Mouse (Mus musculus) C2C12 (cell line): ENCODE data around the gene Rhbdd3. TPM values are rescaled to one million over a fixed set of nuclear protein-coding genes. Genes with fewer than 3 reads are reported as not detected.

Experiments
- H3K27me3 ChIP-seq: one replicate; pipeline ENCODE4 v1.6.1; 2011; ENCODE audit not compliant: control insufficient read depth, insufficient read depth, insufficient read length
- H3K36me3 ChIP-seq: one replicate; pipeline ENCODE4 v1.6.1; 2011; ENCODE audit not compliant: control insufficient read depth, insufficient read depth
- H3K4me3 ChIP-seq: one replicate; pipeline ENCODE4 v1.5.1; 2011; ENCODE audit warnings: mild to moderate bottlenecking, control low read depth; ENCODE audit not compliant: poor library complexity, insufficient read depth, severe bottlenecking
- H3K79me2 ChIP-seq: one replicate; pipeline ENCODE4 v1.6.1; 2011; ENCODE audit not compliant: control insufficient read depth, insufficient read depth
- H3K79me3 ChIP-seq: one replicate; pipeline ENCODE4 v1.6.1; 2011; ENCODE audit warnings: low read depth, control low read depth
- H3ac ChIP-seq: one replicate; pipeline ENCODE3; 2011; ENCODE audit warnings: low read depth; ENCODE audit not compliant: control insufficient read depth, insufficient read length
- CEBPB ChIP-seq: IDR thresholded peaks from one replicate; pipeline ENCODE4 v1.6.1; 2011; ENCODE audit warnings: low read depth, mild to moderate bottlenecking, control low read depth, moderate library complexity
- CTCF ChIP-seq: IDR thresholded peaks from one replicate; pipeline ENCODE4 v1.5.1; 2011; ENCODE audit not compliant: control insufficient read depth, insufficient read depth, insufficient read length
- FOSL1 ChIP-seq: IDR thresholded peaks from one replicate; pipeline ENCODE4 v1.8.0; 2011; ENCODE audit warnings: mild to moderate bottlenecking, low read length; ENCODE audit not compliant: poor library complexity, insufficient read depth, severe bottlenecking
- MAX ChIP-seq: IDR thresholded peaks from one replicate; pipeline ENCODE4 v1.6.1; 2011; ENCODE audit warnings: mild to moderate bottlenecking, control low read depth
- MYOD1 ChIP-seq: IDR thresholded peaks from one replicate; pipeline ENCODE4 v1.6.1; 2011; ENCODE audit warnings: low read depth; ENCODE audit not compliant: control insufficient read depth, insufficient read length
- MYOG ChIP-seq: IDR thresholded peaks from one replicate; pipeline ENCODE4 v1.6.1; 2011; ENCODE audit not compliant: control insufficient read depth, insufficient read length; ENCODE audit errors: extremely low read depth
- USF1 ChIP-seq: IDR thresholded peaks from one replicate; pipeline ENCODE4 v1.6.1; 2011; ENCODE audit warnings: low read depth, mild to moderate bottlenecking, control low read depth, moderate library complexity
- polyA plus RNA-seq: library from polyadenylated mRNA; unstranded; fragments of >200 nt; fragmentation: generic; extraction: Trizol; gene quantifications from one replicate; pipeline ENCODE4 v1.2.1, GENCODE M21; 2012; ENCODE audit warnings: missing spikeins

Rhbdd3 gene
- polyA plus RNA-seq, 1 experiment, result 12.0 TPM

GRCm38 (mm10) chr11:5102384-5102783, 3.7 kb downstream of the Rhbdd3 start:
- Histone ChIP-seq H3K27me3 (no peaks in the 10 kb centered on the region), H3K79me3 (peaks cover 16% of the 10 kb centered on the region), H3K36me3 (peaks cover 14% of the 10 kb centered on the region), H3ac (no peak overlapping the region), H3K79me2 (peaks cover 35% of the 10 kb centered on the region), H3K4me3 (no peak overlapping the region)
- TF ChIP-seq USF1, result no peak
- TF ChIP-seq CEBPB, result no peak
- no peak for TF ChIP-seq MYOG

- Histone ChIP-seq H3K4me3 (no peak overlapping the region), H3K27me3 (no peaks in the 10 kb centered on the region), H3K36me3 (peaks cover 9% of the 10 kb centered on the region), H3K79me2 (peaks cover 18% of the 10 kb centered on the region), H3ac (no peak overlapping the region), H3K79me3 (peaks cover 1% of the 10 kb centered on the region)
- TF ChIP-seq MYOG (no peak), MYOD1 (no peak), USF1 (no peak), CEBPB (no peak), CTCF (no peak), FOSL1 (no peak), MAX (no peak)
Observed at GRCm38 (mm10) chr11:5103986-5104509, 5.3 kb downstream of the Rhbdd3 start.

DNA sequence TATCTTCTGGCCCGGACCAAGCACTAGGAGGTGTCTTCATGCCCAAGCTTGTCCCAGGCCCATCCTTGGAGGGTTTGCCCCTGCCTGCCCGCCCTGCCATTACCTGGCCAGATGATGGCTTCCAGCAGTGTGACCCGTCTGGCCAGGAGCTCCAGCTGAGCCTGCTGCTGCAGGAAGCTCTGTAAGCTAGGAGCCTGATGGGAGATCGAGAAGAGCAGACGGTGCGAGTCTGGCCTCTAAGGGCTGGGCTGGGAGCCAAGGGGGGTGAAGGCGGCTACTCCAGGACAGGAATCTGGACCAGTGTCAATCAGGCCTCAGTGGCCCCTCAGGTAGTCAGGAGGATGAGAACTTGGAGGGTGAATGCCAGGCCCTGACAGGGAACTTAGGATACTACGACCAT, 10.7 kb downstream of the Rhbdd3 start:
- no peaks in the 10 kb centered on the region for H3K79me3 ChIP-seq
- H3K27me3 ChIP-seq, result no peaks in the 10 kb centered on the region
- no peaks in the 10 kb centered on the region for H3K36me3 ChIP-seq
- no peaks in the 10 kb centered on the region for H3K79me2 ChIP-seq
- TF ChIP-seq MYOG (no peak), MYOD1 (no peak), CEBPB (no peak), MAX (no peak), USF1 (no peak), FOSL1 (no peak), CTCF (no peak)
- H3K4me3 ChIP-seq, result no peak overlapping the region
- H3ac ChIP-seq, result no peak overlapping the region

DNA sequence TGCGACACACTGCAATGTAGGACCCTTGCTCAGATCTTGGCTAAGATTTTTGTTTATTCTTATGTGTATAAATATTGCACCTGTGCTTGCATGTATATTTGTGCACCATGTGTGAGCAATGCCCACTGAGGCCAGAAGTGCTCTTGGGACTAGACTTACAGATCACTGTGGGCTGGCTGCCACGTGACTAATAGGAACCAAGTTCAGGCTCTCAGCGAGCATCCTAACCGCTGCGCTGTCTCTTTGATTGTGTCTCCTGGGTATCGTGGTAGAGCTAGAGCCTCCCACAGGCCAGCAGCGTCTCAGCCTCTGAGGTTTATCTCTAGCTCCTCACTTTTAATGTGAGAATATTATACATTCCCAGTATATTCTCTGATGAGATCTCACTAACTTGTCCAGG, 14.9 kb downstream of the Rhbdd3 start:
- H3K27me3 ChIP-seq, result no peaks in the 10 kb centered on the region
- H3K4me3 ChIP-seq, result no peak overlapping the region
- H3ac ChIP-seq, result no peak overlapping the region
- TF ChIP-seq FOSL1, result no peak
- TF ChIP-seq MYOD1, result no peak
- no peak for TF ChIP-seq CEBPB
- TF ChIP-seq USF1, result peak; percentile 80
- H3K79me2 ChIP-seq, result no peaks in the 10 kb centered on the region
- no peaks in the 10 kb centered on the region for H3K36me3 ChIP-seq
- no peaks in the 10 kb centered on the region for H3K79me3 ChIP-seq

- H3K27me3 ChIP-seq, result peaks cover 7% of the 10 kb centered on the region
- H3ac ChIP-seq, result no peak overlapping the region
- H3K36me3 ChIP-seq, result no peaks in the 10 kb centered on the region
- H3K4me3 ChIP-seq, result no peak overlapping the region
- no peaks in the 10 kb centered on the region for H3K79me2 ChIP-seq
- no peaks in the 10 kb centered on the region for H3K79me3 ChIP-seq
- TF ChIP-seq FOSL1 (no peak), USF1 (no peak), MAX (peak; percentile 43), CTCF (peak; percentile 100)
Observed at GRCm38 (mm10) chr11:5114931-5115581, 16.3 kb downstream of the Rhbdd3 start.

- Histone ChIP-seq H3K79me3 (no peaks in the 10 kb centered on the region), H3K27me3 (no peaks in the 10 kb centered on the region), H3K4me3 (no peak overlapping the region), H3K36me3 (no peaks in the 10 kb centered on the region), H3ac (no peak overlapping the region), H3K79me2 (no peaks in the 10 kb centered on the region)
- peak; percentile 71 for TF ChIP-seq CEBPB
- no peak for TF ChIP-seq MYOG
Observed at GRCm38 (mm10) chr11:5125713-5126112, 27.0 kb downstream of the Rhbdd3 start.

- TF ChIP-seq FOSL1 (no peak), USF1 (no peak), CTCF (no peak), CEBPB (no peak), MYOG (no peak), MYOD1 (no peak), MAX (no peak)
- Histone ChIP-seq H3K36me3 (no peaks in the 10 kb centered on the region), H3ac (no peak overlapping the region), H3K79me2 (no peaks in the 10 kb centered on the region), H3K4me3 (no peak overlapping the region), H3K79me3 (no peaks in the 10 kb centered on the region), H3K27me3 (peaks cover 2% of the 10 kb centered on the region)
Observed at GRCm38 (mm10) chr11:5129035-5129480, 30.3 kb downstream of the Rhbdd3 start.
